Mouse (Mus musculus): ENCODE measurements around the gene Tldc1. TPM values are rescaled to one million over a fixed set of nuclear protein-coding genes. Genes with fewer than 3 reads are reported as not detected.
A peak's percentile ranks its signal among the peaks of the same experiment; 100 is the strongest.

The Tldc1 gene
- polyA plus RNA-seq, 1 experiment from 2014 or later: 11.8 TPM

DNA sequence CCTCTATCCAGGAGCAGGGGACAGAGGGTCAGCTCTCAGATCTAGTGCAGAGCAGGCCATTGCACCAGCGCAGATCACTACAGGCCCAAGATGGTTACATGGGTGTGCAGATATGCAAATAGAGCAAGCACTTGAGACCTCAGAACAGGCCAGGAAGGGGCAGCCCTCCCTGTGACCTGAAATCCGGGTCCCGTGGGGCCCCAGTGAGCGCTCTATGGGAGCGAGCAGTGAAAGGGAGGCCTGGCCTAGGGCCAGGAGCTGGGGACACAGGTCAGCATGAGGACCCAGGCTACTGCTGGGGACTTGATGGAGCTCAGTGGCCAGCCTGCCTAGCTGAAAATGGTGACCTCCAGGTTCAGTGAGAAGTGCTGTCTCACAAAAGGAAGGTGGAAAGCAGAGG lies 21.7 kb downstream of the Tldc1 start:
- H3K36me3 ChIP-seq: peaks cover 20% of the 10 kb centered on the region
- no peak overlapping the region for H3K4me3 ChIP-seq
- ATAC-seq (ENCODE audit: low FRiP score): no peak
- 54% methylated on average over 5 of the region's 5 CpGs for WGBS
- no peak overlapping the region for H3K27ac ChIP-seq
- H3K27me3 ChIP-seq: peaks cover 15% of the 10 kb centered on the region
- H3K4me2 ChIP-seq: no peak overlapping the region
- no peak overlapping the region; the same call in 1 of the 2 replicates for H3K9ac ChIP-seq
- peaks cover 30% of the 10 kb centered on the region for H3K4me1 ChIP-seq (replicated peaks)
- no peaks in the 10 kb centered on the region for H3K9me3 ChIP-seq

DNA sequence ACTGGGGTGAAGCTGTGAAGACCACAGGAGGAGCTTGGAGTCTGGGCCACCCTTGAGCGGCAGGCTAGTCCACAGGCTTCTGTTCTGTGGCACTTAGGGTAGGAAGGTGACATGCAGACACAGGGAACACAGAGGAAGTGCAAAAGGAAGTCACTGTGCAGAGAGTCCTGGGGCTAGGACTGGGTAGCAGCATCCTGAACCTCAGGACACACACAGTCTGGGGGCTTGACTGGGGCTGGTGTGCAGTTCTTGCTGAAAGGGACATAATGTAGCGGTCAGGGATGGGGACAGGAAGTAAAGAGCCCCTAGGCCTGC lies 22.1 kb downstream of the Tldc1 start:
- ATAC-seq (ENCODE audit: low FRiP score): no peak
- H3K9me3 ChIP-seq: no peaks in the 10 kb centered on the region
- H3K27me3 ChIP-seq: peaks cover 15% of the 10 kb centered on the region
- WGBS: 66% methylated on average over 2 of the region's 2 CpGs
- no peak overlapping the region for H3K27ac ChIP-seq
- peak overlapping the region; percentile 35 for H3K9ac ChIP-seq
- peaks cover 15% of the 10 kb centered on the region for H3K36me3 ChIP-seq
- H3K4me1 ChIP-seq (replicated peaks): peaks cover 30% of the 10 kb centered on the region
- H3K4me2 ChIP-seq: no peak overlapping the region
- H3K4me3 ChIP-seq: no peak overlapping the region

DNA sequence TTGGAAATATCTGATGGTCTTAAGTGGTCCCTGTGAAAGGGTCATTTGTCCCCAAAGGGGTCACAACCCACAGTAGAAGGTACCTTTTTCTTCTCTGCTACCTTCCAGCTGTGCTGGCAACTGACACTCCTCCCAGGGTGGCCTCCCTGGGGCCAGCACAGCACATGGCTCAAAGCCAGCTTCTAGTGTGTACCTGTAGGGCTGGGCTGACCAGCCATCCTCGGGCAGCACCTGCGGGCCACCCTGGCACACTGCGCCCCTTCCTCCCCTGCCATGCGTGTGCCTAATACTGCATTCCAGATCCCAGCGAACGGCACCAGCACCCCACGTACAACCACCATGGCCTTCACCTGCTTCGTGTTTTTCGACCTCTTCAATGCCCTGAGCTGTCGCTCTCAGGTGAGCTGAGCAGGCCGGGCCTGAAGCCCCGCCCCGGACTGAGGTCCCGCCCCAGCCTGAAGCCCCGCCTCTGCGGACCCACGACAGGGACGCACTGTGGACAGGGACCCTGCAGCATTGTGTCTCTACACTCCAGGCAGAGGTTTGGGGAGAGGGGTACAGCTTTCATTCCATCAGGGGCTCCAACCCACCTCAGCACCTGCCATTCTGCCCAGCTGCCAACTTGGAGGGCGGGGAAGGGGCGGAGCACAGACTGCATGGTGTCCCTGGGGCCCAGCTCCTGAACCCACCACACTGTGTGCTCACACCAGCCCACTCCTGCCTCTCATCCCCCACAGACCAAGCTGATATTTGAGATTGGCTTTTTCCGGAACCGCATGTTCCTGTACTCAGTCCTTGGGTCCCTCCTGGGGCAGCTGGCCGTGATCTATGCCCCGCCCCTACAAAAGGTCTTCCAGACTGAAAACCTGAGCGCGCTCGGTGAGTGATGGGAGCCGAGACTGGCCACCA lies 22.7 kb downstream of the Tldc1 start:
- Histone ChIP-seq H3K27ac (no peak overlapping the region), H3K4me1 (replicated peaks) (peaks cover 30% of the 10 kb centered on the region), H3K9me3 (no peaks in the 10 kb centered on the region), H3K4me2 (peak overlapping the region; percentile 44), H3K36me3 (peaks cover 9% of the 10 kb centered on the region), H3K9ac (peak overlapping the region; percentile 35), H3K27me3 (peaks cover 15% of the 10 kb centered on the region), H3K4me3 (no peak overlapping the region)
- ATAC-seq (ENCODE audit: low FRiP score): 0 out of 2 replicates have a peak, but pooled peaks have one; percentile 40
- WGBS: 23% methylated on average over 28 of the region's 28 CpGs

DNA sequence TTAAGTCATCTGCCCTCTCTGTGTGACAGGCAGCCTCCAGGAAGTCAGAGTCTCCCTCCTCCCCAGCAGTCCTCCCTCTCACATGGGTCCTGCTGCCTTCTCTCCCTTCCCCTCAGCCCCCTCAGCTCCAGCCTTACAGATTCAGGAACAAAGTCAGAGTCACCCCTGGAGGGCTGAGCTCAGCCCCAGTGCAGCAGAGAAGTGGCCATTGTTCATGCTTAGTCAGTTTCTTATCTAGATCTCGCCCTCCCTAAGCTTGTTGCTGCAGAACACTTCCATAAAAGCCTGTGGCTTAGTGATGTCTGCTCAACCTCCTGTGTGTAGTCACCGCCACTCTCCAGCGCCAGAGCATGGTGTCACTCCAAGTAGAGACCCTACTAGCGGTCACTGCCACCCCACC lies 33.6 kb downstream of the Tldc1 start:
- Histone ChIP-seq H3K9me3 (no peaks in the 10 kb centered on the region), H3K27ac (no peak overlapping the region), H3K36me3 (no peaks in the 10 kb centered on the region), H3K9ac (no peak overlapping the region), H3K4me2 (no peak overlapping the region), H3K27me3 (no peaks in the 10 kb centered on the region), H3K4me1 (replicated peaks) (no peaks in the 10 kb centered on the region; the same call in 1 of the 2 replicates), H3K4me3 (no peak overlapping the region)
- no peak for ATAC-seq (ENCODE audit: low FRiP score)
- 84% methylated on average over 4 of the region's 4 CpGs for WGBS

DNA sequence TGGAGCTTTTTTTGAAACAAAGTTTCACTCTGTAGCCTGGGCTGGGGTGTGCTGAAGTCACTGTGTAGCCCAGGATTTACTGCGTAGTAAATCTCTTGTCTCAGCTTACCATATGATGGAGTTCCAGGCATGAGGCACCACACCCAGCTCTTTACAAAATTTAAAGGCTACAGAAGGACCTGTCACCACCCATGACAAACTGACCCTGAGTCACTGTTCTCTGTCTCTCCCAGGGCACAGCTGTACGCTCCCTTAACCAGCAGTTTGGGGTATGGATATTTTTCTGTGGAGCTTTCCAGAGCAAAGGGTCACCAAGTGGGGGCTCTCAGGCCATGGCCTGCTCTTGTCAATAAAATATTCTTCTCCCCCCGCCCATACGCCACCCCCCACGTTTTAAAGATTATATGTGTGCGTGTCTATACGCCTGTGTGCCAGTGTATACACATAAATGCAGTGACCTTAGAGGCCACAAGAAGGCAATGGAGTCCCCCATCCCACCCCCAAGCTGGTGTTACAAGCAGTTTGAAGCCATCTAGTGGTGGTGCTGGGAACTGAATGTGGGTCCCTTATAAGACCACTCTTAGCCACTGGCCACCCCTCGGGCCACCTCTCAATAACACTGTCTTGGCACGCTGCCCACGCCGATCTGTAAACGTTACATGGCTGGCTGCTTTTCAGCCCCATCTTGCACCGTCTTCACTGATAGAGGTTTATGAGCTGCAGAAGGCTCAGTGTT lies 34.8 kb downstream of the Tldc1 start:
- H3K4me1 ChIP-seq (replicated peaks): no peaks in the 10 kb centered on the region; the same call in 1 of the 2 replicates
- no peak for ATAC-seq (ENCODE audit: low FRiP score)
- no peak overlapping the region for H3K4me3 ChIP-seq
- H3K9ac ChIP-seq: no peak overlapping the region
- H3K4me2 ChIP-seq: no peak overlapping the region
- no peaks in the 10 kb centered on the region for H3K36me3 ChIP-seq
- no peak overlapping the region for H3K27ac ChIP-seq
- H3K27me3 ChIP-seq: no peaks in the 10 kb centered on the region
- no peaks in the 10 kb centered on the region for H3K9me3 ChIP-seq
- 50% methylated on average over 13 of the region's 13 CpGs for WGBS

DNA sequence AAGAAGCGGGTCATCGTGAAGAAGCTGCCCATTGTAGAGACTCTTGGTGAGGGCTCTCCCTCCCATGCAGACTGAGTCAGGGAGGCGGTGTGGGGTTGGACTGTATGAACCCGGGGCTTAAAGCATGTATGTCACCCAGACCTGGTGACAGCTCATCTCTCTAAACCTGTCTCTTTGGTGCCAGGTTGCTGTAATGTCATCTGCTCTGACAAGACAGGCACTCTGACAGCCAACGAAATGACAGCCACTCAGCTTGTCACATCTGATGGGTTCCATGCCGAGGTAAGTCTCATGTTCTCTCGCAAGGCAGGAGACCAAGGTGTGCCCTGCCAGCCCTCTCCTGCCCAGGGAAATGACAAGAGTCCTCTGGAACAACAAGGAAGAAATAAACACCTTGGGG lies 35.8 kb downstream of the Tldc1 start:
- Histone ChIP-seq H3K9ac (no peak overlapping the region), H3K27ac (no peak overlapping the region), H3K27me3 (no peaks in the 10 kb centered on the region), H3K4me2 (no peak overlapping the region), H3K36me3 (no peaks in the 10 kb centered on the region), H3K4me1 (replicated peaks) (no peaks in the 10 kb centered on the region; the same call in 1 of the 2 replicates), H3K4me3 (no peak overlapping the region), H3K9me3 (no peaks in the 10 kb centered on the region)
- 87% methylated on average over 7 of the region's 7 CpGs for WGBS
- no peak for ATAC-seq (ENCODE audit: low FRiP score)

DNA sequence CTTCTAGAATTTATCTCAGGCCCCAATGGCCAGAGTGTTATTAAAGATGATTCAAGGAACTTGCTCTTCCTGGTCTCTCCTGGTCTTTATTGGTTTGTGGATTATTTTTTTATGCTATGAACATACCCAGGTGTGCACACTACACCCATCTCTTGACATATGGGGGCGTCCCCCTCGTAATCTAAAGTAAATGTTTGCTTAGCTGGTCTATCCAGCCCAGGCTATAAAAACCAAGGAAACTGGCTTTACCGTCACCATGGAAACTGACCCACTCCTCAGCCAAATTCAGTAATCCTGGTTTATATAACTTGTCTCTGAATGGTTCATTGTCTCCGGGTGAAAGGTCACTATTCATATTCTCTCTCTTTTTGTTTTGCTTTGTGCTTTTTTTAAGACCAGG lies 37.6 kb downstream of the Tldc1 start:
- H3K9ac ChIP-seq: no peak overlapping the region
- no peaks in the 10 kb centered on the region for H3K36me3 ChIP-seq
- no peak overlapping the region for H3K4me2 ChIP-seq
- no peaks in the 10 kb centered on the region for H3K27me3 ChIP-seq
- no peaks in the 10 kb centered on the region for H3K9me3 ChIP-seq
- no peaks in the 10 kb centered on the region; the same call in 1 of the 2 replicates for H3K4me1 ChIP-seq (replicated peaks)
- 71% methylated on average over 4 of the region's 4 CpGs for WGBS
- no peak overlapping the region for H3K27ac ChIP-seq
- no peak overlapping the region for H3K4me3 ChIP-seq
- ATAC-seq (ENCODE audit: low FRiP score): no peak

DNA sequence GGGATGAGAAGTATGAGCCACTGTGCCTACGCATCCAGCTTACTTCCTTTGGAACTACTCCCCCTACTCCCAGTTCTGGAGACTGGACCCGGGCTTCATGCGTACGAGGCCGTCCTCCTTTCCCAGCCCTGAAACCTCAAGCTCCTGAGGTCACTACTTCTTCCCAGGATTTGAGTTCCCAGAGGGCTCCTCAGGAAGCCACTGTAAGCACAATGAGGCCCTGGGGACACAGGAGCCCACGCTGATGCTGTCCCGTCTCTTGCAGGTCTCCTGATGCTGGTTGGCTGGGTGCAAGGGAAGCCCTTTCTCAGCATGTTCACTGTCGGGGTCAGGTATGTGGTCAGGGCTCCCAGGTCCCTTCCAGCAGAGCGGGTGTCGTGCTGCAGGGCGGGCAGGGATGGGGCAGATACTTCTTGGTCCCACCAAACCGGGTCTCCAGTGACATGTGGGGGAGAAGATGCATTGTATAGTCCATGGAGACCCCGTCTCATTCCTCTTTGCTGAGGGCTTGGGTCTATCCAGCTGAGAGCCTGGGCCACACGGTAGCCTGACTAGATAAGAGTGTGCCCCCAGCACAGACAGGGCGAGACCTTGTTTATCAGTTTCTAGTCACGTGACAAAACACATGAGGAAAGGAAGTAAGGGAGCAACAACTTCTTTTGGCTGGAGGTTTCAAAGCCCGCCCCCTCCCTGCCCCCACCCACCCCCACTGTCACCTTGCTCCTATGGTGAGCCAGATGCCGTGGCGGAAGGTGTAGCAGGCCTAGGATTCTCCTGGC lies 39.9 kb downstream of the Tldc1 start:
- no peak for ATAC-seq (ENCODE audit: low FRiP score)
- H3K4me3 ChIP-seq: no peak overlapping the region
- no peaks in the 10 kb centered on the region for H3K4me1 ChIP-seq (replicated peaks)
- 85% methylated on average over 19 of the region's 19 CpGs for WGBS
- no peak overlapping the region for H3K9ac ChIP-seq
- no peaks in the 10 kb centered on the region for H3K27me3 ChIP-seq
- H3K9me3 ChIP-seq: no peaks in the 10 kb centered on the region
- no peaks in the 10 kb centered on the region for H3K36me3 ChIP-seq
- no peak overlapping the region for H3K4me2 ChIP-seq
- H3K27ac ChIP-seq: no peak overlapping the region

DNA sequence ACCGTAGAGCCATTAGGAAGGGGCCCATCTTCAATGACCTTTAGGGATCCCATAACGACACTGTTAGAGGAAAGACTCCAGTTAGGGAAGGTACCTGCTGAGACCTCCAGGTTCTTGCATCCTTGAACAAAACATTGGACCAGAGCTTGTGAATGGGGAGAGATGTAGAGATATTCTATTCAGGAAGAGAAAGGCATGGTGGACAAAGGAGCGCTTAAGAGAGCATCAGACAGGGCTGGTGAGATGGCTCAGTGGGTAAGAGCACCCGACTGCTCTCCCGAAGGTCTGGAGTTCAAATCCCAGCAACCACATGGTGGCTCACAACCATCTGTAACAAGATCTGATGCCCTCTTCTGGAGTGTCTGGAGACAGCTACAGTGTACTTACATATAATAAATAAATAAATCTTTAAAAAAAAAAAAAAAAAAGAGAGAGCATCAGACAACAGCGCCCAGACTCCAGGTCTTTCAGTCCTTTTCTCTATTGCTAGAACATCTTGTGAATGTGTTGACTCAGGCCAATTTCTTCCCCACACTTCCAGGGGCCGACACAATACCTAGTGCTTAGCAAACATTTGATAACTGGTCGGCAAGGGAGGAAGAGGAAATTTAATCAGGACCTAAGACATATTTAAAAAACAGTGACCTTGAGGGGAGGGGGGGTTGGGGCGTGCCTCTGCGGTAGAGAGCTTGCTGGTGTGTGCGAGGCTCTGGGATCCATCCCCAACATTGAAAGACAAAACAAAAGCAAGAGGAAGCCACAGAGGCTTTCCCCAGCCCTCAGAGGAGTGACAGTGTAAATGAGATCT lies 40.9 kb downstream of the Tldc1 start:
- Histone ChIP-seq H3K4me1 (replicated peaks) (no peaks in the 10 kb centered on the region), H3K9ac (no peak overlapping the region), H3K9me3 (no peaks in the 10 kb centered on the region), H3K27me3 (no peaks in the 10 kb centered on the region), H3K4me3 (no peak overlapping the region), H3K36me3 (no peaks in the 10 kb centered on the region), H3K4me2 (no peak overlapping the region), H3K27ac (no peak overlapping the region)
- ATAC-seq (ENCODE audit: low FRiP score): no peak
- 86% methylated on average over 11 of the region's 11 CpGs for WGBS

DNA sequence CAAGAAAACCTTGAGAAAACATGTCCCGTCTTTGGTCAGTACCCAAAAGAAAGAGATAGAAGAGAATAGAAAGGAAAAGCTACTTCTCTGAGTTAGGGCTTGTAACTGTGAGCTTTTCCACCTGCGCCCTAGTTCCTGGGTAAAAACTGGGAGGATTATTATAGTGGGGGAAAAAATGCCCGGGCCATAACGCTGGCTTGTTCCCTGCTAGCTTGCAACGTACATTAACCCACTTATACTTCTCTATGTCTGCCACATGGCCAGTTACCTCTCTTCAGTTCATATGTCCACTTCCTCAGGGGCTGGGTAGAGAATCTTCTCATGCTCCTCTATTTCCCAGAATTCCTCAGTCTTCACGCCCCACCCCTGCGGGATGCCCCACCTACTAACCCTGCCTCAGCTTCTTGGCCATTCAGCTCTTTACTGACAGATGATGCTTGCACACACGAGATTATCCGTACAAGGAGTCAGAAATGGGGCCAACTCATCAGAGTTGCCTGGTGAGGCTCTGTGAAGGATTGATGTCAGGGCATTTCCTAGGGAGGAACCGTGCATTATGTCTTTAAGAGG lies 41.8 kb downstream of the Tldc1 start:
- 92% methylated on average over 10 of the region's 10 CpGs for WGBS
- no peak overlapping the region for H3K4me3 ChIP-seq

DNA sequence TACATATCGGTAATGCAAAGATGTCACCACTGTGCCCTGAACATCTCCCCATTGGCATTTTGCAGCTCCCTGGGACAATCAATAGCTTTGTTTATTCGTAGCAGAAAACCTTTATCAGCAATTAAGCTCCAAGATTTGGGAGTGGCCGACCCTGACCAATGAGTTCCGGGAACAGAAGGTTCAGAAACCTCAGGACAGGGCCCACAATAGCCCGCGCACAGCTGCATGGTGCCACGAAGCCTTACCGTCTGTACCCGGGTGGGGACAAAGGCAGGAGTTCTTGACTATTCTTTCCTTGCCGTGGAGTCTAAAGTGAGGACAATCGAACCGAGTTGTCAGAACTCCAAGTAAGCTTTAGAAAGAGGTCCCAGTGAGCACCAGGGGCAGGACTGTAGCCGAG lies 46.1 kb downstream of the Tldc1 start:
- Histone ChIP-seq H3K9ac (no peak overlapping the region), H3K9me3 (no peaks in the 10 kb centered on the region), H3K4me2 (no peak overlapping the region), H3K27ac (no peak overlapping the region), H3K4me1 (replicated peaks) (0 out of 2 replicates have a peak, but pooled peaks cover 6% of the 10 kb centered on the region), H3K4me3 (no peak overlapping the region), H3K36me3 (no peaks in the 10 kb centered on the region), H3K27me3 (no peaks in the 10 kb centered on the region)
- ATAC-seq (ENCODE audit: low FRiP score): no peak
- WGBS: 75% methylated on average over 13 of the region's 13 CpGs

More for the DNA sequence above, 41.8 kb downstream of the Tldc1 start:
- Histone ChIP-seq H3K9ac (no peak overlapping the region), H3K9me3 (no peaks in the 10 kb centered on the region), H3K4me2 (no peak overlapping the region), H3K4me1 (replicated peaks) (no peaks in the 10 kb centered on the region), H3K27ac (no peak overlapping the region), H3K27me3 (no peaks in the 10 kb centered on the region), H3K36me3 (no peaks in the 10 kb centered on the region)
- no peak for ATAC-seq (ENCODE audit: low FRiP score)
